23 mouse cellular contexts compared by ENCODE assay signal in the genomic region with DNA sequence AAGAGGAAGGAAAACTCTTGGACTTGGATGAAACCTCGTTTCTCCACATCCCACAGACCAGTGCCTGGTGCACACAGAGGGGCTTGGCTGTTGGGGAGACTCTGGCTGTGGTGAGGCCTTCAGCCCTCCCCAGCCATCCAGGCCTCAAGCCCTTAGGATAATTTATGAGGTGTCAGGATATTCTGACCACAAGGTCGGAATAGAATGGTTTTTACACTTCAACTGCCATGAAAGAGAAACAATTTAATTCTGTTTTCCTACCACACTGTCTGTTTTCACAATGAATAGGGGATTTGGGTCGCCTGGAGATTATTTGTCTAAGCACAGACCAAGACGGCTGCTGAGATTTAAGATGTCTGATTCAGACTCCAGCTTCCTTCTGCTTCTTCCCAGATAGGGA. TPM values are rescaled to one million over a fixed set of nuclear protein-coding genes. Genes with fewer than 3 reads are reported as not detected.
DNase-seq lines count a peak whose midpoint lies in the region; ATAC-seq and TF ChIP-seq lines count a peak whose summit lies in the region.
"Had no signal": no experiment of that assay in that cellular context is flagged by ENCODE, and none has a peak within 500 bp of the region (broad histone marks: within the 10 kb centered on the region; RNA-seq: fewer than 3 reads in every experiment).

No protein-coding gene starts in this region.

- 12% methylated on average over 4 of the region's 4 CpGs for WGBS in lung, embryonic 14.5 days
- WGBS in embryonic facial prominence, embryonic 10.5 days: 44% methylated on average over 4 of the region's 4 CpGs
- 21% methylated on average over 4 of the region's 4 CpGs for WGBS in limb, embryonic 14.5 days
- 18% methylated on average over 4 of the region's 4 CpGs for WGBS in hindbrain, embryonic 14.5 days

- no peak overlapping the region for H3K9ac ChIP-seq in lung, embryonic 14.5 days
- no peak overlapping the region for H3K9ac ChIP-seq in limb, embryonic 14.5 days (ENCODE audit: low read depth, low read length, severe bottlenecking)
- H3K9ac ChIP-seq in hindbrain, embryonic 14.5 days: no peak overlapping the region
- H3K9ac ChIP-seq: forebrain, embryonic 13.5 days; heart, embryonic 13.5 days; liver, embryonic 14.5 days had no signal

- no peaks in the 10 kb centered on the region for H3K9me3 ChIP-seq in lung, embryonic 14.5 days (ENCODE audit: low read depth, low read length)
- H3K9me3 ChIP-seq in embryonic facial prominence, embryonic 10.5 days: no peaks in the 10 kb centered on the region
- no peaks in the 10 kb centered on the region for H3K9me3 ChIP-seq in limb, embryonic 14.5 days (ENCODE audit: control insufficient read depth, low read length)
- no peaks in the 10 kb centered on the region for H3K9me3 ChIP-seq in hindbrain, embryonic 14.5 days (ENCODE audit: control insufficient read depth, low read length)
- H3K9me3 ChIP-seq: forebrain, embryonic 13.5 days; heart, embryonic 13.5 days had no signal

- no peak overlapping the region for H3K4me2 ChIP-seq in lung, embryonic 14.5 days
- H3K4me2 ChIP-seq in limb, embryonic 14.5 days (replicated peaks; ENCODE audit: low read depth, low read length, severe bottlenecking): no peak overlapping the region
- no peak overlapping the region for H3K4me2 ChIP-seq in hindbrain, embryonic 14.5 days (replicated peaks)
- H3K4me2 ChIP-seq: forebrain, embryonic 13.5 days; heart, embryonic 13.5 days; midbrain, embryonic 11.5 days had no signal

- no peak for TF ChIP-seq POLR2A in limb, embryonic 14.5 days (IDR thresholded peaks at IDR 0.05; ENCODE audit: borderline replicate concordance, extremely low read depth, insufficient read depth, insufficient read length)

- peak; percentile 73; the same call in 1 of the 2 replicates for ATAC-seq in lung, embryonic 14.5 days (ENCODE audit: insufficient read depth)
- ATAC-seq in limb, embryonic 14.5 days (ENCODE audit: low FRiP score, low read depth): 0 out of 2 replicates have a peak, but pooled peaks have one; percentile 61
- ATAC-seq in hindbrain, embryonic 14.5 days (ENCODE audit: low FRiP score): no peak
- ATAC-seq: forebrain, embryonic 13.5 days; hindbrain, embryonic 16.5 days had no signal

- peak; percentile 23 for DNase-seq in embryo, embryonic 10 days (ENCODE audit: low spot score)
- no peak for DNase-seq in embryo, embryonic 9.5 days (ENCODE audit: extremely low spot score)
- DNase-seq in lung, embryonic 14.5 days: peak; percentile 65
- DNase-seq in lung, postnatal 25 days (ENCODE audit: low spot score): no peak
- no peak for DNase-seq in embryonic facial prominence, embryonic 10.5 days (ENCODE audit: low spot score)
- DNase-seq in limb, embryonic 14.5 days (ENCODE audit: low spot score): peak; percentile 39
- no peak for DNase-seq in left cerebral cortex, adult 8-10 months (ENCODE audit: low spot score in 2 of 2)
- no peak for DNase-seq in hindbrain, embryonic 14.5 days (ENCODE audit: low spot score)
- DNase-seq: adrenal gland, postnatal 25 days; cerebellum, adult 8-10 months; gastrocnemius, postnatal 36 days; heart, postnatal 36 days; lung, postnatal 4 days; thymus, adult 18-20 months had no signal

- no peak for TF ChIP-seq CTCF in lung, embryonic 14.5 days (IDR thresholded peaks at IDR 0.05; ENCODE audit: low read depth)

- H3K27ac ChIP-seq in lung, embryonic 14.5 days (ENCODE audit: low read depth): no peak overlapping the region; the same call in 1 of the 2 replicates
- H3K27ac ChIP-seq in embryonic facial prominence, embryonic 10.5 days (replicated peaks): 0 out of 2 replicates have a peak overlapping the region, but pooled peaks have one; percentile 4
- peak overlapping the region; percentile 52 for H3K27ac ChIP-seq in limb, embryonic 14.5 days (replicated peaks; ENCODE audit: low read depth, low read length)
- H3K27ac ChIP-seq in hindbrain, embryonic 14.5 days: no peak overlapping the region
- H3K27ac ChIP-seq: forebrain, embryonic 13.5 days; heart, embryonic 13.5 days; liver, embryonic 14.5 days had no signal

- no peaks in the 10 kb centered on the region for H3K4me1 ChIP-seq in lung, embryonic 14.5 days (ENCODE audit: insufficient read depth)
- 0 out of 2 replicates have a peak, but pooled peaks cover 9% of the 10 kb centered on the region for H3K4me1 ChIP-seq in embryonic facial prominence, embryonic 10.5 days
- H3K4me1 ChIP-seq in limb, embryonic 14.5 days (ENCODE audit: control insufficient read depth, insufficient read depth, low read length): peaks cover 14% of the 10 kb centered on the region
- no peaks in the 10 kb centered on the region for H3K4me1 ChIP-seq in hindbrain, embryonic 14.5 days (replicated peaks; ENCODE audit: control insufficient read depth, insufficient read depth, low read length)
- H3K4me1 ChIP-seq: forebrain, embryonic 13.5 days; heart, embryonic 13.5 days had no signal

- no peaks in the 10 kb centered on the region for H3K36me3 ChIP-seq in lung, embryonic 14.5 days (ENCODE audit: insufficient read depth)
- no peaks in the 10 kb centered on the region for H3K36me3 ChIP-seq in embryonic facial prominence, embryonic 10.5 days (replicated peaks)
- H3K36me3 ChIP-seq in limb, embryonic 14.5 days (ENCODE audit: control insufficient read depth, insufficient read depth, low read length): no peaks in the 10 kb centered on the region
- no peaks in the 10 kb centered on the region for H3K36me3 ChIP-seq in hindbrain, embryonic 14.5 days (replicated peaks; ENCODE audit: control insufficient read depth, insufficient read depth)
- H3K36me3 ChIP-seq: heart, embryonic 13.5 days had no signal

- no peak overlapping the region for H3K4me3 ChIP-seq in lung, embryonic 14.5 days (ENCODE audit: low read depth, low read length)
- no peak overlapping the region for H3K4me3 ChIP-seq in embryonic facial prominence, embryonic 10.5 days
- no peak overlapping the region for H3K4me3 ChIP-seq in limb, embryonic 14.5 days (replicated peaks; ENCODE audit: low read length)
- no peak overlapping the region for H3K4me3 ChIP-seq in hindbrain, embryonic 14.5 days (replicated peaks; ENCODE audit: low read length)
- H3K4me3 ChIP-seq: forebrain, embryonic 13.5 days; heart, embryonic 13.5 days had no signal

- no peaks in the 10 kb centered on the region for H3K27me3 ChIP-seq in lung, embryonic 14.5 days (ENCODE audit: insufficient read depth, low read length)
- H3K27me3 ChIP-seq in embryonic facial prominence, embryonic 10.5 days (replicated peaks; ENCODE audit: low read depth, poor library complexity, severe bottlenecking): no peaks in the 10 kb centered on the region
- H3K27me3 ChIP-seq in limb, embryonic 14.5 days (ENCODE audit: control insufficient read depth, insufficient read depth, low read length): no peaks in the 10 kb centered on the region
- H3K27me3 ChIP-seq in hindbrain, embryonic 14.5 days (ENCODE audit: control insufficient read depth, insufficient read depth, low read length): no peaks in the 10 kb centered on the region
- H3K27me3 ChIP-seq: forebrain, embryonic 13.5 days; heart, embryonic 13.5 days had no signal

RNA-seq across cellular contexts. Expression of a gene that starts 54.3 kb away (rescaled TPM):
- polyA plus RNA-seq in lung, embryonic 14.5 days (2014; fragmentation: Nextera tagmentation; extraction: Ambion mirVana): 0.33 and 0.42 TPM in 2 replicates
- 0.14 and 0.45 TPM in 2 replicates for polyA plus RNA-seq in embryonic facial prominence, embryonic 10.5 days (2016; fragmentation: Nextera tagmentation; extraction: Ambion mirVana)
- polyA plus RNA-seq in limb, embryonic 14.5 days (2012; rRNA removed): 0.18 and 0.23 TPM in 2 replicates
- 0.17 and 0.36 TPM in 2 replicates for polyA plus RNA-seq in limb, embryonic 14.5 days (2014; fragmentation: Nextera tagmentation; extraction: Ambion mirVana)
- total RNA-seq in left cerebral cortex, adult 8-10 months (2022): 1 to 10 TPM; 1.8 to 2.4 (median 2.0) TPM
- not detected in 2 replicates for polyA plus RNA-seq in hindbrain, embryonic 14.5 days (2014; fragmentation: Nextera tagmentation; extraction: Ambion mirVana)
- total RNA-seq: adrenal gland, postnatal 25 days; MEL; monocyte, adult 5-6 weeks; neutrophil, adult 5-6 weeks had no signal
- polyA plus RNA-seq: heart, embryonic 13.5 days; hindbrain, embryonic 16.5 days; liver, embryonic 14.5 days; urinary bladder, adult 2 months had no signal

Comparison
In these comparisons a context has a peak if more than half of its experiments do, and no peak if none do; other contexts are left out.
1. DNase-seq: peak in embryo, embryonic 10 days (single experiment), lung, embryonic 14.5 days (single experiment) and limb, embryonic 14.5 days (single experiment); none in embryo, embryonic 9.5 days (single experiment), lung, postnatal 25 days (single experiment), embryonic facial prominence, embryonic 10.5 days (single experiment), left cerebral cortex, adult 8-10 months (0 of 2) and hindbrain, embryonic 14.5 days (single experiment).
2. H3K27ac ChIP-seq: peak in embryonic facial prominence, embryonic 10.5 days (single experiment) and limb, embryonic 14.5 days (single experiment); none in lung, embryonic 14.5 days (single experiment) and hindbrain, embryonic 14.5 days (single experiment).